ENCODE assay signal across 7 mouse cellular contexts in genomic region chr2:35265296-35265695, GRCm38 (mm10). TPM values are rescaled to one million over a fixed set of nuclear protein-coding genes. Genes with fewer than 3 reads are reported as not detected.
DNase-seq lines count a peak whose midpoint lies in the region; ATAC-seq and TF ChIP-seq lines count a peak whose summit lies in the region.

No protein-coding gene starts in this region.

- 40% methylated on average over 8 of the region's 8 CpGs for WGBS in embryonic facial prominence, embryonic 10.5 days
- WGBS in heart, embryonic 14.5 days = 37% methylated on average over 8 of the region's 8 CpGs
- WGBS in thymus, adult 2 months = 10% methylated on average over 8 of the region's 8 CpGs

- H3K27ac ChIP-seq in embryonic facial prominence, embryonic 10.5 days (replicated peaks) = peak overlapping the region; percentile 77
- 0 out of 4 replicates have a peak overlapping the region, but pooled peaks of 1 of the 2 experiments have one; percentile 6 for H3K27ac ChIP-seq in heart, embryonic 14.5 days (replicated peaks in 1 of 2; ENCODE audit: control insufficient read depth in 1 of 2, insufficient read depth in 1 of 2, low read depth in 2 of 2, low read length in 2 of 2)
- peak overlapping the region; percentile 1; the same call in 1 of the 2 replicates for H3K27ac ChIP-seq in thymus, adult 2 months (ENCODE audit: control insufficient read depth, insufficient read depth, low read length)

- peak; percentile 96 for DNase-seq in 3T3-L1 (ENCODE audit: low read depth, low spot score)
- peak; percentile 71 for DNase-seq in embryonic facial prominence, embryonic 10.5 days (ENCODE audit: low spot score)
- DNase-seq in kidney, postnatal 36 days = peak; percentile 58 to 71
- peak; percentile 74 for DNase-seq in mesoderm, embryonic 11.5 days (ENCODE audit: low read depth, low spot score)
- peak; percentile 63 for DNase-seq in thymus, adult 2 months

- H3K79me2 ChIP-seq in C2C12 (ENCODE audit: control insufficient read depth, insufficient read depth) = peaks cover 77% of the 10 kb centered on the region

- peak overlapping the region; percentile 14 for H3K4me2 ChIP-seq in heart, embryonic 14.5 days (ENCODE audit: low read length)

- no peak overlapping the region for H3K4me3 ChIP-seq in C2C12 (ENCODE audit: insufficient read depth, poor library complexity, severe bottlenecking)
- no peak overlapping the region for H3K4me3 ChIP-seq in embryonic facial prominence, embryonic 10.5 days
- H3K4me3 ChIP-seq in heart, embryonic 14.5 days (ENCODE audit: control insufficient read depth in 1 of 2, insufficient read depth in 1 of 2, low read depth in 1 of 2, low read length in 2 of 2) = no peak overlapping the region
- H3K4me3 ChIP-seq in thymus, adult 2 months (ENCODE audit: control insufficient read depth, insufficient read depth, low read length) = no peak overlapping the region

- no peaks in the 10 kb centered on the region for H3K27me3 ChIP-seq in C2C12 (ENCODE audit: control insufficient read depth, insufficient read depth, insufficient read length)
- H3K27me3 ChIP-seq in embryonic facial prominence, embryonic 10.5 days (replicated peaks; ENCODE audit: low read depth, poor library complexity, severe bottlenecking) = no peaks in the 10 kb centered on the region
- H3K27me3 ChIP-seq in heart, embryonic 14.5 days (ENCODE audit: control insufficient read depth, insufficient read depth, low read length) = no peaks in the 10 kb centered on the region
- H3K27me3 ChIP-seq in thymus, adult 2 months (ENCODE audit: control insufficient read depth, insufficient read depth, low read length) = no peaks in the 10 kb centered on the region

- no peak for TF ChIP-seq POLR2A in thymus, adult 2 months (IDR thresholded peaks at IDR 0.05; ENCODE audit: control insufficient read depth, extremely low read depth, insufficient read depth, low read length, poor library complexity)

- no peak overlapping the region for H3ac ChIP-seq in C2C12 (ENCODE audit: control insufficient read depth, insufficient read length, low read depth)

- H3K4me1 ChIP-seq in embryonic facial prominence, embryonic 10.5 days = peaks cover 43% of the 10 kb centered on the region
- peaks cover 45 to 64% of the 10 kb centered on the region in 2 experiments for H3K4me1 ChIP-seq in heart, embryonic 14.5 days (ENCODE audit: control insufficient read depth in 2 of 2, insufficient read depth in 2 of 2, low read length in 2 of 2)
- peaks cover 32% of the 10 kb centered on the region for H3K4me1 ChIP-seq in thymus, adult 2 months (replicated peaks; ENCODE audit: control insufficient read depth, insufficient read depth, low read length)

- no peaks in the 10 kb centered on the region for H3K36me3 ChIP-seq in C2C12 (ENCODE audit: control insufficient read depth, insufficient read depth)
- H3K36me3 ChIP-seq in embryonic facial prominence, embryonic 10.5 days (replicated peaks) = no peaks in the 10 kb centered on the region
- 0 out of 2 replicates have a peak, but pooled peaks cover 2% of the 10 kb centered on the region for H3K36me3 ChIP-seq in heart, embryonic 14.5 days (ENCODE audit: control insufficient read depth, insufficient read depth, low read length)
- H3K36me3 ChIP-seq in thymus, adult 2 months (ENCODE audit: control insufficient read depth, insufficient read depth, low read length) = no peaks in the 10 kb centered on the region

- H3K9ac ChIP-seq in heart, embryonic 14.5 days (ENCODE audit: low read length) = no peak overlapping the region

- peaks cover 30% of the 10 kb centered on the region for H3K79me3 ChIP-seq in C2C12 (ENCODE audit: low read depth)

- ATAC-seq in heart, embryonic 14.5 days (ENCODE audit: insufficient number of reproducible peaks, insufficient read depth, low FRiP score, low read depth) = peak; percentile 23; the same call in 1 of the 2 replicates

- H3K9me3 ChIP-seq in embryonic facial prominence, embryonic 10.5 days = no peaks in the 10 kb centered on the region
- no peaks in the 10 kb centered on the region for H3K9me3 ChIP-seq in heart, embryonic 14.5 days (ENCODE audit: control insufficient read depth, low read length)

- TF ChIP-seq CTCF in C2C12 (IDR thresholded peaks at IDR 0.05; ENCODE audit: control insufficient read depth, insufficient read depth, insufficient read length) = peak; percentile 4
- no peak for TF ChIP-seq CTCF in thymus, adult 2 months (IDR thresholded peaks at IDR 0.05; ENCODE audit: borderline replicate concordance, control insufficient read depth, extremely low read depth, insufficient read depth, low read length, poor library complexity)

TF ChIP-seq in C2C12, 6 proteins besides CTCF, POLR2A, EP300 and RAD21:
- TF ChIP-seq MYOD1 (IDR thresholded peaks at IDR 0.05; ENCODE audit: control insufficient read depth, insufficient read length, low read depth) (no peak), MAX (IDR thresholded peaks at IDR 0.05) (peak; percentile 94)

RNA-seq across cellular contexts. Expression of gene Gsn, which starts 9.1 kb away (rescaled TPM):
- 166 TPM for polyA plus RNA-seq in C2C12 (2012; fragmentation: generic; extraction: Trizol)
- 13.6 and 18.9 TPM in 2 replicates for polyA plus RNA-seq in embryonic facial prominence, embryonic 10.5 days (2016; fragmentation: Nextera tagmentation; extraction: Ambion mirVana)
- polyA plus RNA-seq in heart, embryonic 14.5 days (2014; fragmentation: Nextera tagmentation; extraction: Ambion mirVana) = 328 and 342 TPM in 2 replicates
- 393 and 535 TPM in 2 replicates for polyA plus RNA-seq in thymus, adult 2 months (2012; rRNA removed)
